Mouse (Mus musculus) B cell, adult 62 days (primary cell): Measurements from ENCODE around the gene Sdhaf3. TPM values are rescaled to one million over a fixed set of nuclear protein-coding genes. Genes with fewer than 3 reads are reported as not detected.

Experiments
- total RNA-seq: library from RNA; stranded (reverse); gene quantifications from 4 replicates; pipeline ENCODE4 v1.2.4, GENCODE M21; 2023

The Sdhaf3 gene
- 3.5 to 4.5 TPM (median 3.9 TPM) in 4 replicates for total RNA-seq

GRCm38 (mm10) chr6:6955764-6956561, at the start of gene Sdhaf3:
Gene Sdhaf3, plus strand, starts transcription at chr6:6956004.

Other genes starting within 250 kb of the Sdhaf3 start
- gene Dlx6, start 92.7 kb upstream of the Sdhaf3 start, total RNA-seq = not detected in 4 replicates
- not detected in 4 replicates for gene Dlx5, start 73.9 kb upstream of the Sdhaf3 start, total RNA-seq